Mouse (Mus musculus) hindbrain, embryonic 16.5 days (tissue): ENCODE results near the gene Sell. TPM values are rescaled to one million over a fixed set of nuclear protein-coding genes. Genes with fewer than 3 reads are reported as not detected.

Experiments
- ATAC-seq: fragments of 200-750 bp; cut with Nextera tagmentation; 2 replicates; pipeline ENCODE4 v1.8.0; 2017; ENCODE audit warnings: moderate TSS enrichment, moderate library complexity
- H3K27ac ChIP-seq: fragments of 300-500 bp; sonication (generic); 2 replicates; pipeline ENCODE4 v1.5.1; 2014; ENCODE audit warnings: low read depth, mild to moderate bottlenecking, control low read depth, low read length, moderate library complexity
- H3K27me3 ChIP-seq: fragments of 300-500 bp; sonication (generic); replicated peaks from 2 replicates; pipeline ENCODE4 v1.6.1; 2014; ENCODE audit warnings: low read length; ENCODE audit not compliant: control insufficient read depth, insufficient read depth
- H3K36me3 ChIP-seq: fragments of 300-500 bp; sonication (generic); 2 replicates; pipeline ENCODE4 v1.6.1; 2014; ENCODE audit warnings: mild to moderate bottlenecking, low read length, moderate library complexity, mixed read lengths; ENCODE audit not compliant: control insufficient read depth, insufficient read depth
- H3K4me1 ChIP-seq: fragments of 300-500 bp; sonication (generic); 2 replicates; pipeline ENCODE4 v1.6.1; 2014; ENCODE audit warnings: low read depth, low read length; ENCODE audit not compliant: control insufficient read depth, insufficient read depth
- H3K4me2 ChIP-seq: fragments of 300-500 bp; sonication (generic); 2 replicates; pipeline ENCODE4 v1.6.1; 2014; ENCODE audit warnings: mild to moderate bottlenecking, low read length, control low read depth, moderate library complexity
- H3K4me3 ChIP-seq: fragments of 300-500 bp; sonication (generic); 2 replicates; pipeline ENCODE4 v1.5.1; 2014; ENCODE audit warnings: mild to moderate bottlenecking, low read length, control low read depth, moderate library complexity
- H3K9ac ChIP-seq: fragments of 300-500 bp; sonication (generic); 2 replicates; pipeline ENCODE4 v1.6.1; 2014; ENCODE audit warnings: low read depth, mild to moderate bottlenecking, control low read depth, low read length, moderate library complexity
- H3K9me3 ChIP-seq: fragments of 300-500 bp; sonication (generic); 2 replicates; pipeline ENCODE4 v1.6.1; 2014; ENCODE audit warnings: mild to moderate bottlenecking, low read length, moderate library complexity; ENCODE audit not compliant: control insufficient read depth
- WGBS: fragments of 180-500 bp; shearing (Covaris S2); extraction: QIAGEN DNeasy Blood & Tissue Kit; methylation state at CpG from one replicate; pipeline ENCODE4 v1.1.7; 2014; 5-methylcytosine and 5-hydroxymethylcytosine counted together
- polyA plus RNA-seq: library from polyadenylated mRNA; unstranded; fragments of >200 nt; fragmentation: Nextera tagmentation; extraction: Ambion mirVana; gene quantifications from 2 replicates; pipeline ENCODE4 v1.2.1, GENCODE M21; 2015

Sell gene
- polyA plus RNA-seq, 1 experiment from 2014 or later, result 0.20 TPM

GRCm38 (mm10) chr1:164071111-164071510, 9.3 kb downstream of the Sell start:
- no peak overlapping the region for H3K4me2 ChIP-seq
- no peak overlapping the region for H3K27ac ChIP-seq
- H3K36me3 ChIP-seq, result no peaks in the 10 kb centered on the region
- H3K4me3 ChIP-seq, result no peak overlapping the region
- WGBS, result 93% methylated on average over 7 of the region's 7 CpGs
- H3K27me3 ChIP-seq, result no peaks in the 10 kb centered on the region
- H3K9ac ChIP-seq, result no peak overlapping the region
- ATAC-seq, result no peak
- H3K9me3 ChIP-seq, result no peaks in the 10 kb centered on the region
- H3K4me1 ChIP-seq, result no peaks in the 10 kb centered on the region

DNA sequence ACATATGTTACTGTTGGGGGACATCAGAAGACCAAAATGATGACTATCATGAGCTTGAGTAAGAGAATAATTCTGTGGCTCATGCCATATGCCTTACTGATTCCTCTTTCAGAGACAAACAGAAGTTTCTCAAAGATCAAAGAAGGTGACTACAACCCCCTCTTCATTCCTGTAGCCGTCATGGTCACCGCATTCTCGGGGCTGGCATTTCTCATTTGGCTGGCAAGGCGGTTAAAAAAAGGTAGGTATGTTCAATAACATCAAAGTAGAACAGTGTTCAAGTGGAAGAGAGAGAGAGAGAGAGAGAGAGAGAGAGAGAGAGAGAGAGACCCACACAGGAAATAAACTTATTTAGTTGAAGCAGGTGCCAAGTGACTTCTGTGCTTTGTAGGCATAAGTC, 10.2 kb downstream of the Sell start:
- no peak overlapping the region for H3K4me3 ChIP-seq
- H3K4me2 ChIP-seq, result no peak overlapping the region
- no peaks in the 10 kb centered on the region for H3K4me1 ChIP-seq
- H3K27ac ChIP-seq, result no peak overlapping the region
- no peaks in the 10 kb centered on the region for H3K27me3 ChIP-seq
- WGBS, result 94% methylated on average over 4 of the region's 4 CpGs
- ATAC-seq, result no peak
- no peaks in the 10 kb centered on the region for H3K9me3 ChIP-seq
- H3K36me3 ChIP-seq, result no peaks in the 10 kb centered on the region
- no peak overlapping the region for H3K9ac ChIP-seq

DNA sequence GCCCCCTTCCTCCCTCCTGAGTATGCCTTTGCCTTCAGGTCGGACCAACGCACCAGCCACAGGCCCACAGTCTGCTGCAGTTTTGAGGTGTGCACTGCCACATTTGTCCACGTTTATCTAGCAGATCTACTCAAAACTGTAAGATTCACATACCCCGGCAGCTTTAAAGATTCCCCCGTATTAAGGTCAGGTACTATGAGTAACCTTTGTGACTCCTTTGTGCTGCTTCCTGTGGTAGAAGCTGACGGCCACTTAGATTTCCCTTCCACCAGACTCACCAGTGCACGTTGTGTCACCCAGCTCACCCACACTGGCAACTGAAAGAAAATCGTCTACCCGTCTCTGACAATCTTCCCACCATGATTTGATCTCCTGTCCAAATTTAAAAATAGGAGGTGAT, 11.3 kb downstream of the Sell start:
- no peak for ATAC-seq
- WGBS, result 89% methylated on average over 9 of the region's 9 CpGs
- H3K4me2 ChIP-seq, result no peak overlapping the region

GRCm38 (mm10) chr1:164073803-164074202, 12.0 kb downstream of the Sell start:
- 91% methylated on average over 7 of the region's 7 CpGs for WGBS
- Histone ChIP-seq H3K9me3 (no peaks in the 10 kb centered on the region), H3K4me1 (no peaks in the 10 kb centered on the region), H3K9ac (no peak overlapping the region), H3K27ac (no peak overlapping the region), H3K36me3 (no peaks in the 10 kb centered on the region), H3K4me3 (no peak overlapping the region), H3K27me3 (no peaks in the 10 kb centered on the region), H3K4me2 (no peak overlapping the region)
- no peak for ATAC-seq

More for the DNA sequence above, 11.3 kb downstream of the Sell start:
- no peak overlapping the region for H3K9ac ChIP-seq
- H3K36me3 ChIP-seq, result no peaks in the 10 kb centered on the region
- H3K27me3 ChIP-seq, result no peaks in the 10 kb centered on the region
- no peaks in the 10 kb centered on the region for H3K9me3 ChIP-seq
- no peak overlapping the region for H3K27ac ChIP-seq
- H3K4me1 ChIP-seq, result no peaks in the 10 kb centered on the region
- no peak overlapping the region for H3K4me3 ChIP-seq

GRCm38 (mm10) chr1:164074606-164075140, 12.9 kb downstream of the Sell start:
- Histone ChIP-seq H3K9ac (no peak overlapping the region), H3K36me3 (no peaks in the 10 kb centered on the region), H3K4me1 (no peaks in the 10 kb centered on the region), H3K4me2 (no peak overlapping the region), H3K27me3 (no peaks in the 10 kb centered on the region), H3K9me3 (no peaks in the 10 kb centered on the region), H3K4me3 (no peak overlapping the region), H3K27ac (no peak overlapping the region)
- 90% methylated on average over 2 of the region's 2 CpGs for WGBS
- no peak for ATAC-seq

GRCm38 (mm10) chr1:164075416-164075815, 13.6 kb downstream of the Sell start:
- Histone ChIP-seq H3K36me3 (no peaks in the 10 kb centered on the region), H3K4me2 (no peak overlapping the region), H3K27me3 (no peaks in the 10 kb centered on the region), H3K9ac (no peak overlapping the region), H3K27ac (no peak overlapping the region), H3K9me3 (no peaks in the 10 kb centered on the region), H3K4me3 (no peak overlapping the region), H3K4me1 (no peaks in the 10 kb centered on the region)
- no peak for ATAC-seq
- 92% methylated on average over 1 of the region's 1 CpGs for WGBS

DNA sequence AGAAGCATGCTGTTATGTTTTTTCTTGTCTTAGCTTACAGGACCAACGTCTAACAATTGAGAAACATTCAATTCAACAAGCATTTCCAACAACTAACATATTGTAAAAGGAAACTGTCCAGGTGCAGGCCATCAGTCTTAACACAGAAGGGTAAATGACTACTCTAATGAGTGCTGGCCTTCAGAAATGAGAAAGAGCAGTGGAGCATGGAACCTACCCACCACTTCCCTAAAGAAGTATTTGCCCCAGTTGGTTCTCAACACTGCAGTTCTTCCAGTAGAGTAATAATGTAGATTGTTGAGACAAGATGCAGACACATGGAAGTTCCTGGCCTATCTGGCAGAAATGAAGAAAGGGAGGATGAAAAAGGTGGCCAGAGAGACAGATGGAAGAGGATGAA, 14.7 kb downstream of the Sell start:
- Histone ChIP-seq H3K4me3 (no peak overlapping the region), H3K9me3 (no peaks in the 10 kb centered on the region), H3K9ac (no peak overlapping the region), H3K27ac (no peak overlapping the region), H3K4me2 (no peak overlapping the region), H3K4me1 (no peaks in the 10 kb centered on the region), H3K36me3 (no peaks in the 10 kb centered on the region), H3K27me3 (no peaks in the 10 kb centered on the region)
- 55% methylated on average over 1 of the region's 1 CpGs for WGBS
- no peak for ATAC-seq

DNA sequence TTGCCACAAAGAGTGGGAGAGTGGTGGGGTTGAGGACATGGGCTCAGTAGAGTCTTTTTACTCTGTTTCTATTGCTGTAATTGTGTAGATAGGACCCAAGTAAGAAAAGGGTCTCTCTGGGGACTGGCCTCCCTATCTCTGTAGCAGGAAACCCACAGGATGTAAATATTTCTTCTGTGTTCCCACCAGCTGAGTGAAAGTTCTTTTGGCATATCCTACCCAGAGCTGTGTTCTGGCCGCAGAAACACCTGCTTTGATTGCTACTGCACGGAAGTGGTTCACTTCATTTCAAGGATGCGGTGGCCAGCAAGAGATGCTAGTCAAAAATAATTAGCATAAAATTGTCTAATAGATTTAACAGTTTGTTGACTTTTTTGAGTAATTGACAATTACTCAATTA, 15.2 kb downstream of the Sell start:
- Histone ChIP-seq H3K27ac (no peak overlapping the region), H3K4me2 (no peak overlapping the region), H3K9me3 (no peaks in the 10 kb centered on the region), H3K4me1 (no peaks in the 10 kb centered on the region), H3K27me3 (no peaks in the 10 kb centered on the region), H3K9ac (no peak overlapping the region), H3K36me3 (no peaks in the 10 kb centered on the region), H3K4me3 (no peak overlapping the region)
- WGBS, result 88% methylated on average over 3 of the region's 3 CpGs
- ATAC-seq, result no peak

DNA sequence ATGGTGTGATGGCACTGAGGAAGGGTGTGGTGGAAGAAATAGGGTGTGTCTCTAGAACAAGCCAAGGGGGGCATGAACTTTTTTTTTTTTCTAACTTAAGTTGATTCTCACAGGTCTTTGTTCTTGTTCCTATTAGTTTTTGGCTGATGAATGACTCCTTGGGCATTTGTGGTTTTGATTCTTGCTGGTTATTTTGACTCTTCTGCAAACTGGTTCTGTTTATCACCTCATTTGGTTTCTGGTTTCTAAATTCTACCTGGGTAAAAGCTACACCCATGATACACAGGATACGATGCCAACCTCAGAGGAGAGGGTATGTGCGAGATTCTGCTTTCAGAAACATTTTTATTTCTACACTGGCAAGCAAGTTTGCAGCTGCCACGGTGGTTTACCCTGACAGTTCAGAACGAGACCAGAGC, 16.6 kb downstream of the Sell start:
- no peak for ATAC-seq
- 86% methylated on average over 4 of the region's 4 CpGs for WGBS

GRCm38 (mm10) chr1:164079091-164079490, 17.3 kb downstream of the Sell start:
- Histone ChIP-seq H3K4me2 (no peak overlapping the region), H3K9ac (no peak overlapping the region), H3K4me3 (no peak overlapping the region), H3K9me3 (no peaks in the 10 kb centered on the region), H3K4me1 (no peaks in the 10 kb centered on the region), H3K27ac (no peak overlapping the region), H3K36me3 (no peaks in the 10 kb centered on the region), H3K27me3 (no peaks in the 10 kb centered on the region)
- ATAC-seq, result no peak
- WGBS, result 89% methylated on average over 11 of the region's 11 CpGs

More for the DNA sequence above, 16.6 kb downstream of the Sell start:
- no peak overlapping the region for H3K4me2 ChIP-seq
- no peaks in the 10 kb centered on the region for H3K4me1 ChIP-seq
- no peaks in the 10 kb centered on the region for H3K27me3 ChIP-seq
- H3K36me3 ChIP-seq, result no peaks in the 10 kb centered on the region
- no peak overlapping the region for H3K4me3 ChIP-seq
- H3K9me3 ChIP-seq, result no peaks in the 10 kb centered on the region
- H3K27ac ChIP-seq, result no peak overlapping the region
- H3K9ac ChIP-seq, result no peak overlapping the region
